Mouse (Mus musculus): ENCODE measurements around the gene B4galt1. TPM values are rescaled to one million over a fixed set of nuclear protein-coding genes. Genes with fewer than 3 reads are reported as not detected.

The B4galt1 gene
- total RNA-seq (2022): 1 to 10 TPM; 4.2 to 7.3 (median 5.4) TPM

GRCm38 (mm10) chr4:40853565-40854386 lies at the start of gene B4galt1:
Gene B4galt1, minus strand, starts transcription at chr4:40854005.
- peak; percentile 71 to 89 for DNase-seq (ENCODE audit: low spot score in 2 of 2)

- no peak for DNase-seq (ENCODE audit: low spot score in 2 of 2)
These were observed 46.8 kb upstream of the B4galt1 start for GRCm38 (mm10) chr4:40900612-40901011.

GRCm38 (mm10) chr4:40900071-40900470 lies 46.3 kb upstream of the B4galt1 start:
- no peak for DNase-seq (ENCODE audit: low spot score in 2 of 2)

- DNase-seq (ENCODE audit: low spot score in 2 of 2): no peak
These were observed 45.5 kb upstream of the B4galt1 start for GRCm38 (mm10) chr4:40899264-40899663.

GRCm38 (mm10) chr4:40898476-40899044 lies 44.8 kb upstream of the B4galt1 start:
- DNase-seq (ENCODE audit: low spot score in 2 of 2): no peak

GRCm38 (mm10) chr4:40895646-40896045 lies 41.8 kb upstream of the B4galt1 start:
- DNase-seq (ENCODE audit: low spot score in 2 of 2): no peak

GRCm38 (mm10) chr4:40895118-40895517 lies 41.3 kb upstream of the B4galt1 start:
- no peak for DNase-seq (ENCODE audit: low spot score in 2 of 2)

GRCm38 (mm10) chr4:40891206-40891605 lies 37.4 kb upstream of the B4galt1 start:
- no peak for DNase-seq (ENCODE audit: low spot score in 2 of 2)

GRCm38 (mm10) chr4:40889983-40890382 lies 36.2 kb upstream of the B4galt1 start:
- DNase-seq (ENCODE audit: low spot score in 2 of 2): no peak

GRCm38 (mm10) chr4:40889252-40889651 lies 35.4 kb upstream of the B4galt1 start:
- DNase-seq (ENCODE audit: low spot score in 2 of 2): no peak

GRCm38 (mm10) chr4:40888839-40889238 lies 35.0 kb upstream of the B4galt1 start:
- DNase-seq (ENCODE audit: low spot score in 2 of 2): no peak

- no peak for DNase-seq (ENCODE audit: low spot score in 2 of 2)
These were observed 32.1 kb upstream of the B4galt1 start for GRCm38 (mm10) chr4:40885883-40886282.

GRCm38 (mm10) chr4:40885166-40885525 lies 31.3 kb upstream of the B4galt1 start:
- peak in 1 of 2 experiments; percentile 27 for DNase-seq (ENCODE audit: low spot score in 2 of 2)

GRCm38 (mm10) chr4:40884282-40885165 lies 30.7 kb upstream of the B4galt1 start:
- DNase-seq (ENCODE audit: low spot score in 2 of 2): peak in 1 of 2 experiments; percentile 21

GRCm38 (mm10) chr4:40883200-40883599 lies 29.4 kb upstream of the B4galt1 start:
- no peak for DNase-seq (ENCODE audit: low spot score in 2 of 2)

- no peak for DNase-seq (ENCODE audit: low spot score in 2 of 2)
These were observed 23.7 kb upstream of the B4galt1 start for GRCm38 (mm10) chr4:40877528-40877927.

GRCm38 (mm10) chr4:40876814-40877371 lies 23.1 kb upstream of the B4galt1 start:
- no peak for DNase-seq (ENCODE audit: low spot score in 2 of 2)

- peak; percentile 53 to 88 for DNase-seq (ENCODE audit: low spot score in 2 of 2)
These were observed 22.0 kb upstream of the B4galt1 start for GRCm38 (mm10) chr4:40875842-40876241.

- no peak for DNase-seq (ENCODE audit: low spot score in 2 of 2)
These were observed 21.2 kb upstream of the B4galt1 start for GRCm38 (mm10) chr4:40874794-40875552.

GRCm38 (mm10) chr4:40874151-40874600 lies 20.4 kb upstream of the B4galt1 start:
- DNase-seq (ENCODE audit: low spot score in 2 of 2): no peak

GRCm38 (mm10) chr4:40873320-40873719 lies 19.5 kb upstream of the B4galt1 start:
- DNase-seq (ENCODE audit: low spot score in 2 of 2): no peak

All from left cerebral cortex, adult 8-10 months (tissue).